Mouse (Mus musculus): ENCODE results near the gene Impg2. TPM values are rescaled to one million over a fixed set of nuclear protein-coding genes. Genes with fewer than 3 reads are reported as not detected.

The Impg2 gene
- polyA plus RNA-seq, 1 experiment from 2014 or later: 0.07 TPM

DNA sequence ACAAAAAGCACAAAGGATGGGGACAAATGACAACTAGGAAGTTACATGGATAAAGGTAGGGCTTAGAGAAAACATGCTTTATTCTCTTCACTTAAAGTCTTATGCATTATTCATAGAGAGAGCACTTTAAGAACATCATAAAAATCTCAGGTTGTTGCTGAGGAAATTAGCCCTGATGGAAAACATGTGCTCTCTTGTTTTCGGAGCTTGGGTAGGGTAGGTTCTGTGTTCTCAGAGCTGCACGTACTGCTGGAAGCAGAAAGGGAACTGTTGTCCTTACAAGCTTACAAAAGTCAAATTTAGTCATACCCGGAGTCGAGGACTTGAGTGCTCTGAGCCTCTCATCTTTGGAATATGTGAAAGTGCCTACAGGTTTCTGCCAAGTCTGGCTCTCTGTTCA is 98.9 kb downstream of the Impg2 start:
- 73% methylated on average over 4 of the region's 4 CpGs for WGBS
- Histone ChIP-seq H3K9me3 (no peaks in the 10 kb centered on the region), H3K4me3 (no peak overlapping the region), H3K4me2 (no peak overlapping the region), H3K27me3 (replicated peaks) (no peaks in the 10 kb centered on the region), H3K4me1 (no peaks in the 10 kb centered on the region), H3K36me3 (no peaks in the 10 kb centered on the region), H3K9ac (no peak overlapping the region), H3K27ac (replicated peaks) (no peak overlapping the region)
- no peak for ATAC-seq (ENCODE audit: extremely low read depth, insufficient number of reproducible peaks, low FRiP score, low TSS enrichment)

DNA sequence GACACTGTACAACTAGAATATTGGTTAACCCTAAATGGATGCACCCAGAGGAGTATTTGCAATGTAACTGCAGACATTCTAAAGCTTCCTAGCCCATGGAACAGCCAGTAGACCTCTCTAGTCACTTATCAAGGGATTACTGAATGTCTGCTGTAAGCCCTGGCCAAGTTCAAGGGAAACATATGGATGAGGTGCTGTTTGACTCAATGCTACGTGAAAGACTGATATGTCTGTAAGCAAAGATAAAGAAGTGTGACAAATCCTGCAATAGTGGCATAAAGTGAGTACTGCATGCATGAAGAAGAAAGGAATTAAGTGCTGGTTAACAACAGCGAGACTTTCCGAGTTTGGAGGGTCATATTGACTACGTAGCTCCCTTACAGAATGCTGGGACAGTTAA is 100.1 kb downstream of the Impg2 start:
- Histone ChIP-seq H3K4me1 (no peaks in the 10 kb centered on the region), H3K27me3 (replicated peaks) (no peaks in the 10 kb centered on the region), H3K9me3 (no peaks in the 10 kb centered on the region), H3K4me3 (no peak overlapping the region), H3K4me2 (no peak overlapping the region), H3K36me3 (no peaks in the 10 kb centered on the region), H3K27ac (replicated peaks) (no peak overlapping the region), H3K9ac (no peak overlapping the region)
- no peak for ATAC-seq (ENCODE audit: extremely low read depth, insufficient number of reproducible peaks, low FRiP score, low TSS enrichment)
- 69% methylated on average over 4 of the region's 4 CpGs for WGBS

DNA sequence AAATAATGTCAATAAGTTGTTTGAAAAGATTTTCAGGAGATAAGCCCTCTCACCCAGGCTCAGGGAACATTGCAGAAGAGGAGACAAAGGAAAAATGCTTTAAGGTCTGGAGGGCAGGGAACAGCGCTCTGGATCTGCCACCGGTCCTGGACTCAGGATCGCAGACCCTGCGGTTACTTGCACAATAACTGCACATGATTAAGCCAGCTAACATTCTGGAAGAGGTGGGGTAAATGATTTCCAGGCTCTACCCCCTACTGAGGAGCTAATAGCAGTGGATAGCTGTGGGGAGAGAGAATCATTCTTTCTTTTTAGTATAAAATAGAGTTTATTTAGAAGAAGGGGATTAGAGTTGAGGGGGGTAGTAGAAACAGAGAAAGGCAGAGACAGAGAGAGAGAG is 103.5 kb downstream of the Impg2 start:
- H3K9ac ChIP-seq: no peak overlapping the region
- no peak overlapping the region for H3K27ac ChIP-seq (replicated peaks)
- no peak overlapping the region for H3K4me2 ChIP-seq
- no peaks in the 10 kb centered on the region for H3K4me1 ChIP-seq
- no peaks in the 10 kb centered on the region for H3K36me3 ChIP-seq
- no peaks in the 10 kb centered on the region for H3K27me3 ChIP-seq (replicated peaks)
- no peaks in the 10 kb centered on the region for H3K9me3 ChIP-seq
- WGBS: 84% methylated on average over 4 of the region's 4 CpGs
- ATAC-seq (ENCODE audit: extremely low read depth, insufficient number of reproducible peaks, low FRiP score, low TSS enrichment): no peak
- no peak overlapping the region for H3K4me3 ChIP-seq

DNA sequence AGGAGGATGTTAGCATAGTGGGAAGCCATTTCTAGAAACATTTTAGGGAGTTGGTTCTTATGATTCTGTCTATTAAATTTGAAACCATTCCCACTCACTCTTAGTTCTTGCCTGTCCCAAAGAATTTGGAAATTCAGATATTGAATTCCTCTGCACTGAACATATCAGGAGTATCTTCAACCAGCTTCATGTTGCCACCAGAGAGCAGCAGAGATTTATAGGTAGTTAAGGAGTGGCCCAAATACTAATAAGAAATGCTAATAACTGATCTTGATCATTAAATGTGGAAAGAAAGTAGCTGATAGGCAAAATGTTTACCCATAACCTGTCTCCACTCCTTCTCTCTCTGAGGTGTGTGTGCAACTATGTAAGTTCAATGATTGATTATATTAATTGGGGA is 107.2 kb downstream of the Impg2 start:
- H3K9me3 ChIP-seq: no peaks in the 10 kb centered on the region
- H3K4me2 ChIP-seq: no peak overlapping the region
- H3K4me3 ChIP-seq: no peak overlapping the region
- H3K27ac ChIP-seq (replicated peaks): no peak overlapping the region
- no peaks in the 10 kb centered on the region for H3K27me3 ChIP-seq (replicated peaks)
- H3K4me1 ChIP-seq: no peaks in the 10 kb centered on the region
- H3K36me3 ChIP-seq: no peaks in the 10 kb centered on the region
- ATAC-seq (ENCODE audit: extremely low read depth, insufficient number of reproducible peaks, low FRiP score, low TSS enrichment): no peak
- H3K9ac ChIP-seq: no peak overlapping the region

Other genes with a start within 250 kb of the Impg2 start
- gene Rpl24, start 238.0 kb upstream of the Impg2 start, polyA plus RNA-seq (2015; fragmentation: Nextera tagmentation; extraction: Ambion mirVana): 547 and 552 TPM in 2 replicates
- gene Zbtb11, start 230.4 kb upstream of the Impg2 start, polyA plus RNA-seq (2015; fragmentation: Nextera tagmentation; extraction: Ambion mirVana): 10.7 and 11.3 TPM in 2 replicates
- 144 and 158 TPM in 2 replicates for gene Pcnp, start 174.6 kb upstream of the Impg2 start, polyA plus RNA-seq (2015; fragmentation: Nextera tagmentation; extraction: Ambion mirVana)
- 18.2 and 18.8 TPM in 2 replicates for gene Trmt10c, start 166.5 kb upstream of the Impg2 start, polyA plus RNA-seq (2015; fragmentation: Nextera tagmentation; extraction: Ambion mirVana)
- 18.9 and 19.0 TPM in 2 replicates for gene Senp7, start 156.0 kb upstream of the Impg2 start, polyA plus RNA-seq (2015; fragmentation: Nextera tagmentation; extraction: Ambion mirVana)